Mouse (Mus musculus) ES-Bruce4 (cell line): Measurements from ENCODE around the gene Arhgap24. TPM values are rescaled to one million over a fixed set of nuclear protein-coding genes. Genes with fewer than 3 reads are reported as not detected.

Experiments used
- H3K27ac ChIP-seq: 2 replicates; pipeline ENCODE4 v1.5.1; 2012; ENCODE audit warnings: low read length, inconsistent platforms; ENCODE audit not compliant: insufficient read depth
- H3K27me3 ChIP-seq: 2 replicates; pipeline ENCODE4 v1.6.1; 2012; ENCODE audit warnings: mild to moderate bottlenecking, low read length, inconsistent platforms; ENCODE audit not compliant: control insufficient read depth, poor library complexity, insufficient read depth, severe bottlenecking
- H3K36me3 ChIP-seq: 2 replicates; pipeline ENCODE4 v1.6.1; 2012; ENCODE audit warnings: inconsistent platforms, mild to moderate bottlenecking, low read length, moderate library complexity; ENCODE audit not compliant: control insufficient read depth, poor library complexity, insufficient read depth, severe bottlenecking
- H3K4me1 ChIP-seq: one replicate; pipeline ENCODE4 v1.8.1; 2011; ENCODE audit warnings: low read length; ENCODE audit not compliant: control insufficient read depth, insufficient read depth
- H3K4me3 ChIP-seq: 2 replicates; pipeline ENCODE4 v1.5.1; 2011; ENCODE audit warnings: low read depth, mild to moderate bottlenecking, low read length
- H3K9ac ChIP-seq: 2 replicates; pipeline ENCODE4 v1.6.1; 2012; ENCODE audit warnings: low read depth, mild to moderate bottlenecking, inconsistent platforms; ENCODE audit not compliant: poor library complexity, severe bottlenecking
- H3K9me3 ChIP-seq: replicated peaks from 2 replicates; pipeline ENCODE4 v1.6.1; 2012; ENCODE audit warnings: mild to moderate bottlenecking, low read length, inconsistent platforms; ENCODE audit not compliant: control insufficient read depth, poor library complexity, insufficient read depth, severe bottlenecking
- CTCF ChIP-seq: IDR thresholded peaks from one replicate; pipeline ENCODE4 v1.8.1; 2011; ENCODE audit warnings: low read depth, low read length
- EP300 ChIP-seq: IDR thresholded peaks from 2 replicates; pipeline ENCODE4 v1.6.1; 2011; ENCODE audit warnings: low read depth, low read length; ENCODE audit not compliant: insufficient read depth
- POLR2A ChIP-seq: IDR thresholded peaks from one replicate; pipeline ENCODE4 v1.8.1; 2011; ENCODE audit warnings: low read length; ENCODE audit not compliant: insufficient read depth
- polyA plus RNA-seq: library from polyadenylated mRNA; stranded (reverse); fragments of >200 nt; gene quantifications from 2 replicates; pipeline ENCODE4 v1.2.4, GENCODE M21; 2011; ENCODE audit warnings: low read depth; ENCODE audit not compliant: missing spikeins, insufficient read depth, insufficient read length

Arhgap24 gene
- polyA plus RNA-seq, 1 experiment, result 2.0 TPM

DNA sequence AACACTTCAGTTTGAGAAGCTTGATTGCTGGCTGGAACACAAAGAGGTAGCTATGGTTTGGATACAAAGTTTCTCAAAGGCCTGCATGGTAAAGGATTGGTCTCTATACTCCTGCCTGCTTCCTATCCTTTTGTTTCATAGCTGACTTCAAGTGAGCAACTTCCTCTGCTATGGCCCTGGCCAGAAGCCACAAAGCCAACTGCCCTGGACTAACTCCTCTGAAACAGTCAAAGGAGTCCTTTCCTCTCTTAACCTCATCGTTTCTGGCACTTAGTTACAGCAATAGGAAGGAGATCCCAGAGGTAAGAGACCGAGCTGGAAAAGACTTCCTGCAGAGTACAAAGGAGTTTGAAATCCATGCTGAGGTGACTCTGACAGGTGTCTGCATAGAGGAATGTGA, 224.0 kb downstream of the Arhgap24 start:
- Histone ChIP-seq H3K4me1 (no peaks in the 10 kb centered on the region), H3K36me3 (no peaks in the 10 kb centered on the region), H3K9me3 (no peaks in the 10 kb centered on the region), H3K27ac (no peak overlapping the region), H3K27me3 (no peaks in the 10 kb centered on the region), H3K9ac (no peak overlapping the region), H3K4me3 (no peak overlapping the region)
- TF ChIP-seq EP300 (no peak), CTCF (no peak), POLR2A (no peak)

GRCm38 (mm10) chr5:102710336-102710735, 229.1 kb downstream of the Arhgap24 start:
- H3K4me1 ChIP-seq, result no peaks in the 10 kb centered on the region
- no peaks in the 10 kb centered on the region for H3K36me3 ChIP-seq
- H3K4me3 ChIP-seq, result no peak overlapping the region
- no peak overlapping the region for H3K9ac ChIP-seq
- H3K27ac ChIP-seq, result no peak overlapping the region
- H3K27me3 ChIP-seq, result no peaks in the 10 kb centered on the region
- TF ChIP-seq CTCF (no peak), POLR2A (no peak), EP300 (no peak)
- H3K9me3 ChIP-seq, result no peaks in the 10 kb centered on the region

- TF ChIP-seq POLR2A, result no peak
- no peak for TF ChIP-seq CTCF
- TF ChIP-seq EP300, result no peak
- Histone ChIP-seq H3K27me3 (no peaks in the 10 kb centered on the region), H3K4me3 (no peak overlapping the region), H3K9ac (no peak overlapping the region), H3K27ac (no peak overlapping the region), H3K9me3 (no peaks in the 10 kb centered on the region), H3K4me1 (no peaks in the 10 kb centered on the region), H3K36me3 (no peaks in the 10 kb centered on the region)
These were observed 238.3 kb downstream of the Arhgap24 start for GRCm38 (mm10) chr5:102719368-102719972.

GRCm38 (mm10) chr5:102723558-102723957, 242.4 kb downstream of the Arhgap24 start:
- no peaks in the 10 kb centered on the region for H3K36me3 ChIP-seq
- TF ChIP-seq CTCF (no peak), POLR2A (no peak), EP300 (no peak)
- H3K4me3 ChIP-seq, result no peak overlapping the region
- H3K4me1 ChIP-seq, result no peaks in the 10 kb centered on the region
- H3K27ac ChIP-seq, result no peak overlapping the region
- H3K9me3 ChIP-seq, result no peaks in the 10 kb centered on the region
- no peak overlapping the region for H3K9ac ChIP-seq
- H3K27me3 ChIP-seq, result no peaks in the 10 kb centered on the region

DNA sequence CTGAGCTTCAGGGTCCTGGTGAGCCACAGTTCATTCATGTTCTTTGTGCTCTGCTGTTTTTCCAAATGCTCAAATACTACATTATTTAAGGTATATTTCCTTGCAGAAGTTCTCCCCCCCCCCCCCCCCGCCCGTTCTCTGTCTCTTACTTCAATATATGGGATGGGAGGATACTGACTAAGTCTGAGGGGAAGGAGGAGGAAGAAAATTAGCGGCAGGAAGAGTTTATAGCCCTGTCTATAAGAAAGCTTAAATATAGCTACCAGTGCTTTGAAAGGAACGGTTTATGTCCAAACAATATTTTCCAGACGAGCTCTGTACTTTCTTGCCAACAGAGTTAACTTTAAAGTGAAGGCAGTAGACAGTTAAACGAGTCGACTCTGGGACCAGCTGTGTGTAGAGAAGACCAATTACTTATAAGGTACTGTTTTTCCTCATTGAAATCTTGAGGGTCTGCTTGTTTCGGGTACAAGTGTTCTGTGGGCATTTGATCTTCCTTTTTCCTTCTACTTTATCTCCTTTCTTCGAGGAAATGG, 243.7 kb downstream of the Arhgap24 start:
- Histone ChIP-seq H3K36me3 (no peaks in the 10 kb centered on the region), H3K27me3 (no peaks in the 10 kb centered on the region), H3K4me1 (no peaks in the 10 kb centered on the region), H3K9me3 (no peaks in the 10 kb centered on the region), H3K4me3 (no peak overlapping the region), H3K9ac (no peak overlapping the region), H3K27ac (no peak overlapping the region)
- TF ChIP-seq EP300 (no peak), POLR2A (no peak), CTCF (no peak)

GRCm38 (mm10) chr5:102725365-102725764, 244.2 kb downstream of the Arhgap24 start:
- TF ChIP-seq CTCF (no peak), POLR2A (no peak)
- Histone ChIP-seq H3K27me3 (no peaks in the 10 kb centered on the region), H3K27ac (no peak overlapping the region), H3K9ac (no peak overlapping the region), H3K36me3 (no peaks in the 10 kb centered on the region), H3K4me3 (no peak overlapping the region), H3K4me1 (no peaks in the 10 kb centered on the region), H3K9me3 (no peaks in the 10 kb centered on the region)
